Mouse (Mus musculus): ENCODE results near the gene Cfap69. TPM values are rescaled to one million over a fixed set of nuclear protein-coding genes. Genes with fewer than 3 reads are reported as not detected.

Cfap69 gene
- not detected for polyA plus RNA-seq (2017; shearing (Covaris generic))

DNA sequence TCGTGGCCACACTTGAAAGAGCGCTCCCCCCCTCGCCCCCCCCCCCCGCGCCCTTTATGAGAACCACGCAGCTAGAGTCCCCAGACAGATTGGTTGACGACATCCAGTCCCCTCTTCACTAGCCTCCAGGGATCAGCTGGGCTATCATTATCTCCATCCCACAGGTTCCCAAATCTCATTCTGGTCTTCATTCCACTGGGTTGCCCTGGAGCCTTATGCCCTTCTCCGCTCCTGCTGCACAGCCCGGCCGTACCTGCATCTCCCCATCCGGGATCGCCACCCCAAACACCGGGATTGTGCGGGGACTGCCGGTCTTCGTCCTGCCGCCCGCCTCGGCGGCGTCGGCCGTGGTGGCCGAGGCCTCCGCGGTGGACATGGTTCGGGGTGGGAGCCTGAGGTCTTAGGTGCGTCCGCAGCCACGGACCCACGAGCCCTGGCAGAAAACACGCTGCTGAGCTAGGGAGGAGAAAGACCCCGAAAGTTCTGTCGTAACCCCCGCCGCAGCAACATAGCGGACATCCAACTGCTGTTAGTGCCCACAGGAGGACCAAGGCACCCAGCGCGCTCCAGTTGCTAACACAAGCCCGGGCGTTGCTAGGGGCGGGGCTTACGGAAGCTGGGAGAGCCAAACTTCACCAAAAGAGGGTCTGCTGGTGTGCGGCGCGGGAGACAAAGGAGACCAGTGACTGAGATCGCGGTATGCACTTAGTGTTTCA is at the start of gene Cfap69:
Gene Cfap69 (minus strand): TSS at position 585 of the 716 bp plus-strand sequence.

DNA sequence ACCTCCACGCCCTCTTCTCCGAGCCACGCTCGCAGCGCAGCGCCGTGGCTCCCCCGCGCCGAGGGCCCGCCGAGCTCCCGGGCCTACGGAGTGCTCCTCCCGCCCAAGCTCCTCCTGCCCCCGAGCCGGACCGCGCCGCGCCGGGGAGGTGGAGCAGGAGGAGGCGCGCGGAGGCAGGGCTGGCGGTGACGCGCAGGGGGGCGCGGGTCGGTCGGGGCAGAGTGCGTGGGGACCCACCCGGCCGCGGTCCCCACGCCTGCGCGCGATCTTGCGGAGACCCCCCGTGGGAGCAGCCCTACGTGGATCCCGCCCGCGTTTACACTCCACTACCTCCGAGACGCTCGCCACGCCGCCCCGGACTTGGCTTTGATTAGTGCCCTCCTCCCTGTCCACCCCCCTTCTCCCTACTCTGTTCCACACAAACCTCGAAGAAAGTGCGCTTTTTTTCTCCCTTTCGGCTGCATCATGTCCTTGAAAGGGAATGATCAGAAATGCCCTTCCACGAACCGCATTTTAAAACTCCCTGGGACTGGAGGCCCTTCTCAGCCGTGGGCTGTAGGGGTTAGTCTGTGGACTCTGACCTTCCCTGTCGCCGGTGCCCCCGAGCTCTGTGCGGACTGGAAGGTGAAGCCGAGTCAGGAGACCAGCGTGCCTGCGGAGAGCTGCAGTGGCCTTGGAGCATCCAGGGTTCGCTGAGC is 30.1 kb upstream of the Cfap69 start, which contains the start of gene Steap2:
Gene Steap2 (minus strand): TSS at position 623 of the 698 bp plus-strand sequence.

DNA sequence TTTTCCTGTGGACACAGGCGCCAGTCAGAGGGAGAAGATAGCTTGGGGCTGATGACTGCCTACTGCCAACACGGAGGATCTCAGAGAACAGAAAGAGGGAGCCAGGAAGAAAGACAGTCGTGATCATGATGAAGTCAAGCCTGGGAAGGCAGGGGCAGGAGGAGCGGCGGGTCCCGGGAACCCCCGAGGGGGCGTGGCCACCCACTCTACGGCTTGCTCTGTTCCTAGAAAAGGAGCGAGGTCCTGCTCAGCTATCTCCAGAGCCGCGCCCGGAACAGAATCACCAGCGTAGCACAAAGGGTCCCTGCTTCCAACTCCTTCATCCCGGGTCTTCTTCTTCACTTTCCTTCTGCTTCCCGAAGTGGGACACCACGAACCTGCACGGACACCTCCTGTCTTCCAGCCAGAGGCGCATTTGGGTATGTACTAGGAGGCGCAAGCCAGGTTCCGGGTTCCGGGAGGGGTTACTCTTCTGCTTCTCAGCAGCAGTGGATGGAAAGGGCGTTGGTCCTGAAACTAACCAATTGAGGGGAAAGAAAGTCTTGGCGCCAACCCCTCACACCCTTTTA is 90.2 kb downstream of the Cfap69 start, which contains the start of gene Gm8773:
Gene Gm8773 (plus strand): TSS at position 51 of the 569 bp plus-strand sequence.

GRCm38 (mm10) chr5:5559079-5559740 is 104.8 kb downstream of the Cfap69 start, which contains the start of gene Gtpbp10:
Gene Gtpbp10 (minus strand): TSS chr5:5559538.

Other genes with a start within 250 kb of the Cfap69 start
- 0.82 TPM for gene Cdk14, start 243.9 kb downstream of the Cfap69 start, polyA plus RNA-seq (2017; shearing (Covaris generic))
- gene 1700015F17Rik, start 185.1 kb downstream of the Cfap69 start, polyA plus RNA-seq (2017; shearing (Covaris generic)), result not detected
- gene Cldn12, start 149.3 kb downstream of the Cfap69 start, polyA plus RNA-seq (2017; shearing (Covaris generic)), result 2.9 TPM
- 14.1 TPM for gene Gtpbp10, start 104.7 kb downstream of the Cfap69 start, polyA plus RNA-seq (2017; shearing (Covaris generic))
- not detected for gene Gm8773, start 90.4 kb downstream of the Cfap69 start, polyA plus RNA-seq (2017; shearing (Covaris generic))
- gene Steap2, start 30.3 kb upstream of the Cfap69 start, polyA plus RNA-seq (2017; shearing (Covaris generic)), result not detected
- gene Steap1, start 85.1 kb upstream of the Cfap69 start, polyA plus RNA-seq (2017; shearing (Covaris generic)), result not detected

Measured in activated CD4-positive, CD25-positive, alpha-beta regulatory T cell, adult 9 weeks (primary cell).